Mouse (Mus musculus) embryonic facial prominence, embryonic 10.5 days (tissue): Measurements from ENCODE around the gene Map3k5. TPM values are rescaled to one million over a fixed set of nuclear protein-coding genes. Genes with fewer than 3 reads are reported as not detected.
"Not testable (repeated sequence)": the region's sequence is repeated elsewhere in the genome, so short reads cannot be mapped to it uniquely, and the experiment has no call there.

Experiments used
- DNase-seq: peaks from one replicate; pipeline ENCODE4 v3.0.0-alpha.2; 2017; ENCODE audit warnings: low spot score
- H3K27ac ChIP-seq: fragments of 300-500 bp; sonication (generic); replicated peaks from 2 replicates; pipeline ENCODE4 v1.5.1; 2016; ENCODE audit warnings: mild to moderate bottlenecking
- H3K27me3 ChIP-seq: fragments of 300-500 bp; sonication (generic); replicated peaks from 2 replicates; pipeline ENCODE4 v1.6.1; 2016; ENCODE audit warnings: low read depth, mild to moderate bottlenecking; ENCODE audit not compliant: poor library complexity, severe bottlenecking
- H3K36me3 ChIP-seq: fragments of 300-500 bp; sonication (generic); replicated peaks from 2 replicates; pipeline ENCODE4 v1.6.1; 2016; ENCODE audit warnings: mild to moderate bottlenecking, moderate library complexity
- H3K4me1 ChIP-seq: fragments of 300-500 bp; sonication (generic); 2 replicates; pipeline ENCODE4 v1.6.1; 2016
- H3K4me3 ChIP-seq: fragments of 300-500 bp; sonication (generic); 2 replicates; pipeline ENCODE4 v1.5.1; 2016; ENCODE audit warnings: mild to moderate bottlenecking, moderate library complexity
- H3K9me3 ChIP-seq: fragments of 300-500 bp; sonication (generic); 2 replicates; pipeline ENCODE4 v1.6.1; 2016; ENCODE audit warnings: mild to moderate bottlenecking
- WGBS: fragments of 180-500 bp; shearing (Covaris S2); methylation state at CpG from one replicate; pipeline ENCODE4 v1.1.7; 2016; 5-methylcytosine and 5-hydroxymethylcytosine counted together
- polyA plus RNA-seq: library from polyadenylated mRNA; unstranded; fragments of >200 nt; fragmentation: Nextera tagmentation; extraction: Ambion mirVana; gene quantifications from 2 replicates; pipeline ENCODE4 v1.2.1, GENCODE M21; 2016

Gene Map3k5
- polyA plus RNA-seq, 1 experiment from 2014 or later: 0.86 TPM

GRCm38 (mm10) chr10:19911583-19911982 is 22.7 kb upstream of the Map3k5 start:
- H3K4me1 ChIP-seq: no peaks in the 10 kb centered on the region
- peaks cover 5% of the 10 kb centered on the region; the same call in 1 of the 2 replicates for H3K27me3 ChIP-seq
- no peak overlapping the region for H3K27ac ChIP-seq
- no peaks in the 10 kb centered on the region for H3K36me3 ChIP-seq
- DNase-seq: no peak
- no peak overlapping the region for H3K4me3 ChIP-seq
- no peaks in the 10 kb centered on the region for H3K9me3 ChIP-seq
- 30% methylated on average over 1 of the region's 1 CpGs for WGBS

- Histone ChIP-seq H3K9me3 (no peaks in the 10 kb centered on the region), H3K27ac (no peak overlapping the region), H3K4me1 (no peaks in the 10 kb centered on the region), H3K4me3 (no peak overlapping the region), H3K27me3 (peaks cover 5% of the 10 kb centered on the region; the same call in 1 of the 2 replicates), H3K36me3 (no peaks in the 10 kb centered on the region)
- no peak for DNase-seq
- 88% methylated on average over 4 of the region's 4 CpGs for WGBS
Measured at GRCm38 (mm10) chr10:19913806-19914205, 20.5 kb upstream of the Map3k5 start.

GRCm38 (mm10) chr10:19915301-19915700 is 19.0 kb upstream of the Map3k5 start:
- Histone ChIP-seq H3K27me3 (no peaks in the 10 kb centered on the region), H3K27ac (no peak overlapping the region), H3K4me1 (no peaks in the 10 kb centered on the region), H3K9me3 (no peaks in the 10 kb centered on the region), H3K4me3 (no peak overlapping the region), H3K36me3 (no peaks in the 10 kb centered on the region)
- WGBS: 53% methylated on average over 1 of the region's 1 CpGs
- peak; percentile 32 for DNase-seq

- no peak overlapping the region for H3K27ac ChIP-seq
- WGBS: 70% methylated on average over 4 of the region's 4 CpGs
- DNase-seq: no peak
Measured at GRCm38 (mm10) chr10:19922410-19922809, 11.9 kb upstream of the Map3k5 start.

GRCm38 (mm10) chr10:19924256-19924655 is 10.0 kb upstream of the Map3k5 start:
- Histone ChIP-seq H3K36me3 (no peaks in the 10 kb centered on the region), H3K4me3 (no peak overlapping the region), H3K27me3 (no peaks in the 10 kb centered on the region), H3K9me3 (no peaks in the 10 kb centered on the region), H3K27ac (no peak overlapping the region), H3K4me1 (no peaks in the 10 kb centered on the region)
- 83% methylated on average over 2 of the region's 2 CpGs for WGBS
- DNase-seq: no peak

More at GRCm38 (mm10) chr10:19922410-19922809, 11.9 kb upstream of the Map3k5 start:
- Histone ChIP-seq H3K9me3 (no peaks in the 10 kb centered on the region), H3K4me1 (no peaks in the 10 kb centered on the region), H3K36me3 (no peaks in the 10 kb centered on the region), H3K4me3 (no peak overlapping the region), H3K27me3 (no peaks in the 10 kb centered on the region)

GRCm38 (mm10) chr10:19926391-19926897 is 7.8 kb upstream of the Map3k5 start:
- not testable (repeated sequence) for H3K4me1 ChIP-seq, H3K27me3 ChIP-seq, H3K36me3 ChIP-seq, DNase-seq, H3K9me3 ChIP-seq, H3K27ac ChIP-seq, H3K4me3 ChIP-seq
- WGBS: 85% methylated on average over 4 of the region's 4 CpGs

- WGBS: 55% methylated on average over 1 of the region's 1 CpGs
- peaks cover 5% of the 10 kb centered on the region for H3K4me1 ChIP-seq
- H3K27ac ChIP-seq: no peak overlapping the region
- no peak for DNase-seq
- peaks cover 16% of the 10 kb centered on the region for H3K27me3 ChIP-seq
- H3K4me3 ChIP-seq: no peak overlapping the region
- H3K36me3 ChIP-seq: no peaks in the 10 kb centered on the region
- H3K9me3 ChIP-seq: no peaks in the 10 kb centered on the region
Measured at GRCm38 (mm10) chr10:19928205-19928604, 6.1 kb upstream of the Map3k5 start.

GRCm38 (mm10) chr10:19932986-19933385 is 1.3 kb upstream of the Map3k5 start:
- Histone ChIP-seq H3K27me3 (peaks cover 52% of the 10 kb centered on the region), H3K27ac (no peak overlapping the region), H3K4me1 (peaks cover 35% of the 10 kb centered on the region), H3K9me3 (no peaks in the 10 kb centered on the region), H3K4me3 (peak overlapping the region; percentile 73), H3K36me3 (no peaks in the 10 kb centered on the region)
- no peak for DNase-seq
- 29% methylated on average over 3 of the region's 3 CpGs for WGBS

- DNase-seq: peak; percentile 82
- no peaks in the 10 kb centered on the region for H3K9me3 ChIP-seq
- H3K27me3 ChIP-seq: peaks cover 53% of the 10 kb centered on the region
- H3K36me3 ChIP-seq: no peaks in the 10 kb centered on the region
- peak overlapping the region; percentile 73 for H3K4me3 ChIP-seq
- under 1% methylated on average over 97 of the region's 97 CpGs for WGBS
- peaks cover 36% of the 10 kb centered on the region for H3K4me1 ChIP-seq
- H3K27ac ChIP-seq: peak overlapping the region; percentile 82
Measured at GRCm38 (mm10) chr10:19933511-19934383, 525 bp upstream of the Map3k5 start.

GRCm38 (mm10) chr10:19935295-19935623 is 987 bp downstream of the Map3k5 start:
- peaks cover 43% of the 10 kb centered on the region for H3K4me1 ChIP-seq
- H3K9me3 ChIP-seq: no peaks in the 10 kb centered on the region
- DNase-seq: peak; percentile 21
- peak overlapping the region; percentile 82; the same call in 1 of the 2 replicates for H3K27ac ChIP-seq
- H3K27me3 ChIP-seq: peaks cover 53% of the 10 kb centered on the region
- peak overlapping the region; percentile 73 for H3K4me3 ChIP-seq
- H3K36me3 ChIP-seq: no peaks in the 10 kb centered on the region
- WGBS: 4% methylated on average over 10 of the region's 10 CpGs

- DNase-seq: no peak
- Histone ChIP-seq H3K4me3 (no peak overlapping the region), H3K4me1 (peaks cover 43% of the 10 kb centered on the region), H3K9me3 (no peaks in the 10 kb centered on the region), H3K27me3 (peaks cover 53% of the 10 kb centered on the region), H3K27ac (no peak overlapping the region), H3K36me3 (no peaks in the 10 kb centered on the region)
- WGBS: 54% methylated on average over 4 of the region's 4 CpGs
Measured at GRCm38 (mm10) chr10:19935821-19936367, 1.6 kb downstream of the Map3k5 start.

- WGBS: 58% methylated on average over 9 of the region's 9 CpGs
- peaks cover 47% of the 10 kb centered on the region for H3K4me1 ChIP-seq
- peaks cover 48% of the 10 kb centered on the region for H3K27me3 ChIP-seq
- no peaks in the 10 kb centered on the region for H3K36me3 ChIP-seq
- H3K4me3 ChIP-seq: no peak overlapping the region
- DNase-seq: no peak
- no peaks in the 10 kb centered on the region for H3K9me3 ChIP-seq
- H3K27ac ChIP-seq: no peak overlapping the region
Measured at GRCm38 (mm10) chr10:19936961-19937708, 2.9 kb downstream of the Map3k5 start.
